Mouse (Mus musculus) gastrocnemius, adult 18-20 months (tissue): ENCODE data around the gene Iars2. TPM values are rescaled to one million over a fixed set of nuclear protein-coding genes. Genes with fewer than 3 reads are reported as not detected.

Experiments
- DNase-seq: peaks from one replicate; pipeline ENCODE4 v3.0.0; 2021; ENCODE audit warnings: low spot score
- long read RNA-seq, 2 experiments: library from polyadenylated mRNA; stranded (forward); transcript quantifications; one replicate each; pipeline ENCODE4 v2.0.0; 2021
- total RNA-seq, 2 experiments: library from RNA; stranded (reverse); gene quantifications; 2 replicates each; pipeline ENCODE4 v1.2.3; 2021

Gene Iars2
- 10 to 100 TPM; 39.4 to 41.7 TPM for total RNA-seq
- long read RNA-seq, experiment 1, full-length matches to known transcripts: 44 of 53 reads
- long read RNA-seq, experiment 1, partial matches to known transcripts: 8 of 53 reads
- long read RNA-seq, experiment 1, other reads (novel, unspliced or antisense): 1 of 53 reads
- long read RNA-seq, experiment 2, full-length matches to known transcripts: 45 of 52 reads
- long read RNA-seq, experiment 2, partial matches to known transcripts: 5 of 52 reads
- long read RNA-seq, experiment 2, other reads (novel, unspliced or antisense): 2 of 52 reads

DNA sequence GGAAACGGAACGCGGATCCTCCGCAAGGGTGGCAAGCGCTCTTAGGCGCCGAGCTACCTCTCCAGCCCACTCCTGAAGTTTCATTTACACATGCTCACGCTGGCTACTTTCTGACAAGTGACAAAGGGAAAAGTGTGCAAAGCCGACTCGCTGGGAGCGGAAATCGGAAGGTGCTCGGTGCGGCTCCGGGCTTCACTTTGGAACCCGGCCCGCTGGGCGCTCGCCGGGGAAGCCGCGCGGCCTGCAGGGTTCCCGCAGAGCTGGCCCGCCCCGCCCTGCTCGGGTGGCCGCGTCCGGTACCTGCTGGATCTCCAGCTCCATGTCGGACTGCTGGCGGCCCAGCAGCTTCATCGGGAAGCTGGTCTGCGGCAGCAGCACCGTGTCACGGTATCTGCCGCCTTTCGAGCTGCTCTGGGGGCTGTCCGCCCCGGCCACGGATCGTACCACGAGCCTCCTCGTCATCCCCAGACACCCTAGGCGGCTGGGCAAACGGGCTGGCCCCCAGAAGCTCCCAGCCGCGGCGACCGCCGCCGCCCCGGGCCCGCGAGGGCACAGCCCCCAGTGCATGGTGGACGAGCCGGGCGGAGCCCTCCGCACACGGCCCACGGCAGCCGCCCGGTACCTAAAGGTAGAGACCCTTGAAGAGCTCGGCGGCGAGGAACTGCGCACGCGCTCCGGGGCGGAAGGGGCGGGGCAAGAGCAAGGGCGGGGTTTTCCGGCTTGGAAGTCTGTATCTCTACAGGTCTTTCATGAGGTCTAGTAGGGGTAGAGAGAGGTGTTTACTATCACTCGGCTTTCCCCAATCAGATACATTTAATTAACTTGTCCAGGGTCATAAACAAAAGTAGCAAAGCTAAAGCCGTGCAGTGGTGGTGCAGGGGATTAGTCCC lies at the start of gene Iars2:
TSS of gene Iars2 (minus strand) at position 676 of the 890 bp plus-strand sequence.
- DNase-seq: peak; percentile 90

DNA sequence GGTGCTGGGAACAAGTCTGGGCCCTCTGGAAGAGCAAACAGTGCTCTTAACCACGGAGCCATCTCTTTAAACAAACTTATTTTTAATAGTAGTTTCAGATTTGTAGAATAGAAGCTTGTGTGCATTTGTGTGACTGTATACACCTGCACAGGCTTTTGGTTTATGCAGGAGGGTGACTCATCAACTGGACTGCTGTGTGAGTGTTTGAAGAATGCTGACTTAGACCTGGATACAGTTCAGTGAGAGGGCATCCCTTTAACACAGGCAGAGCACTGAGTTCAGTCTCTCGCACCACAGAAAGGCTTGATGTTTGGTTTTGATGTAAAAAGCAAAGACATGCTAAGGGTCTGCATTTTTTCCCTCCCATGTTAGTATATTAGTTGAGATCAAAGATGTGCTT lies 48.2 kb upstream of the Iars2 start:
- DNase-seq: no peak

DNA sequence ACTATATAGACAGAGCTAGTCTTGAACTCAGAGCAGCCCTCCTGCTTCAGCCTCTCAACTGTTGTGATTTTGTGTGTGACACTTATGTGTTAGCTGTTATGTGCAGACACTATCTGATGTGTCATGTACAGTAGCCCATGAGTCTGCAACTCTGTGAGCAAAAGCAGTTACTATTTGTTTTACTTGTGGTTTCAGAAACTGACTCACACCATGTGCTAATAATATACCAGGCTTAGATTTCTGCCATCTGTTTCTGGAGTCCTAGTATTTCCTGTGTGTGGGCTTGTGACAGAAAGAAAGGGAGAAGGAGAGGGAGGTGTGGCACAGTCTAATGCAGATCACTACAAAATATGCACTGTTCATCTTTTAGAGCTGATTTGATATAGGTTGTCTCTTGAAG lies 47.2 kb upstream of the Iars2 start:
- peak; percentile 24 for DNase-seq

DNA sequence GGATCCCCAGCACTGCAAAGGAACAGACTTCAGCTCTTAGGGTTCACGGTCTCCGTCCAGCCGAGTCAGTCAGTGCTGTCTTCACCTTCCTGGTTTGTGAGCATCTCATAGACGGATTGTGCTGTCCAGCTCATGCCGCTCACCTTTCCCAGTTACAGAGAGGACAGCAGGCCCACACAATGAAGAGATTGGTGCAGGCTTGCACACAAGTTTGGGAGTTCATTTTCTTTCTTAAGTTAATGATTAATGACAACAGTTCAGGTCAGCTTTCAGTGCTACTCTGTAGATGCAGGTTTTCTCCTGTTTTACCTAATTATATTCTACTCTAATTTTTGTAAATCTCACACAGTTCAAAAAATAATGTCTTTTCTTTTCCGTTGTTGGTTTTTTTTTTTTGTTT lies 40.8 kb upstream of the Iars2 start:
- no peak for DNase-seq

DNA sequence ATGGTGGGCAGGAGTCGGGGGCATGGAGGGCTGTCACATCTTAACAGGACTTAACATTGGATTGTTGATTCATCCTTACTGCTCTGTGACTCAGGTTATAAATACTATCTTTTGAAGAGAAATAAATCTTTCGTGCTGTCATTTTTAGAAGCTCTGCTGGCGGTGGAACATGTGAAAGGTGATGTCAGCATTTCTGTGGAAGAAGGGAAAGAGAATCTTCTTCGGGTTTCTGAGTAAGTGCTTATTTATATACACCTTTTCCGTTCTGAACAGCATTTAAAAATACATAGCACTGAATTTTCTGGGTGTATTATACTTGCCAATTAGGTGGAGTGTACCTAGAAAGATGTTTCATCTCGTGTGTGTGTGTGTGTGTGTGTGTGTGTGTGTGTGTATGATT lies 38.2 kb upstream of the Iars2 start:
- DNase-seq: peak; percentile 47

DNA sequence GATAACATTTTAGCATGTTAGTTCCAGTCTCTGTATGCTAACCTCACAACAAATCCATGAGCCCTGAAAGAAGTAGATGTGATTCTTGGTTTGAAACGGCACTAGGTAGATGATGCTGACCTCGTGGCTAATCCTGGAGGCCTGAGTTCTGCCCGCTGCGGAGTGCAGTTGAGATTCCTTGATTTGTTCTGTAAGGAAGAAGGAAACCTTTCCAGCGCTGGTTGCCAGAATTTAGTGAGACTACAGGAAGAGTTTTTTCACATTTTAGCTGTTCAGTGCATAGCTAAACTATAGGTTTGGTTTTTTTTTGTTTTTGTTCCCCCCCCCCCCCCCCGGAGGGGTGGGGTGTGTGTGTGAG lies 35.0 kb upstream of the Iars2 start:
- no peak for DNase-seq

DNA sequence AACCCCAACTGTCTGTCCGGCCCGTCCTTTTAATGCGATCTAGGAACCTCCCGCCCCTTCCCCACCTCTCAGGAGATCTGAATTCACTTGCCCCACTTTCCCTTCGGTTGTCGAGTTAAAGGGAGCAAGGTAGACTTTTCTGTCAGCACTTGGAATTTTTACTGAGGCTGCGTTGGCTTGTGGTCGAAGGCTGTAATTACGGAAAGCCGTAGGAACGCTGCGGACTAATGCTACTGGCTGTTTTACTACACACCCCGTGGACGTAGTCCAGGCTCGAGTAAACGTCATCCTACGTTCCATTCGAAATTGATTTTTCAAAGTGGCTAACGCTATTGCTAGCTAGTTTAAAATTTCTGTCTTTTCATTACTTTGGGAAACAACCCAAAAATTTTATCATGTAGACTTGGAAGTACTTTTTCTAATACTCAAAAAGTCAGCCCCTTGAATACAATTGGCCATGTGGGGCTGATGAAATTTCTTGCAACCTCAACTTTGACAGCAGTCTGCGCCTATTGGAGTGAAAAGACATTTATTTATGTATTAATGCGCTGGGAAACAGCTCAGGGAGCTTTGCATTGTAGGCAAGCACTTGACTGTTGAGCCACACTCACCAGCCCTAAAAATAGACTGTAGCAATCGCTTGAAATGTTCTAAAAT lies 34.5 kb upstream of the Iars2 start:
- DNase-seq: peak; percentile 56

DNA sequence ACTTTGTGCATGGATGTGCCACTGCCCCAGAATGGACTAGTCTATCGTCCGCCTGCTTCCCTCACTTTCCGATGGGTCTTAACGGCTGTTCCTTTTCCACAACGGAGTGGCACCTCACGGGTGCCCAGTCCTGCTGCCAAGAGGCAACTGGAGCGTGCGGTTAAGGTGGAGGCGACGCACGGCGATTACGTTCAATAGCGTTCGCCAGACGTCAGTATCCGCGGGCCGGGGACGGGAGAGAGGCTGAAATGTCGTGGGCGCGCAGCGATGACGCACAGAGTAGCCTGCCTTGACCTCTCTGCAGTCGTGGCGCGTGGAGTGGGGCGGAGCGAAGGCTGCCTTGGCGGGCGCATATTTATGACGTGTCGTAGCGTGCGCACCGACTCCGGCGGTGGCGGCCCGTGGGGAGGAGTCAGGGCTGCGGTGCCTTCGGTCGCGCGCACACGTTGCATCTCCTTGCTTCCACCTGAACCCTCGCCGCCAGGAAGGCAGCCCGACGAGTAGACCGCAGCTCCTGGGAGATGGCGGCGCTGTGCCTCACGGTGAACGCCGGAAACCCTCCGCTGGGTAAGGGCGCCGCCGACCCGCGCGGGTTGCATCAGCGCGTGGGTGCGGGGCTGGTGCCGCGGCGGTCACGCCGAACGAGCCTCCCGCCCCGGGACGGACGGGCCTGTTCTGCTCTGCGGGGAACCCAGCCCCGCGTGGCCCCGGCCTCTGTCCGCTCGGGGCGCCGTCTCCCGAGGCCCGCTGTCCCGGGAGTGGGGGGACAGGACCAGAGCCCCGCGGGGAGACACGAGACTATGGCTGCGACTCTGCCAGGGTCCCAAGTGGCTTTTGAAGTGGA lies 33.7 kb upstream of the Iars2 start, which contains the start of gene Eprs:
TSS of gene Eprs (plus strand) at position 368 of the 844 bp plus-strand sequence.
- DNase-seq: peak; percentile 99

DNA sequence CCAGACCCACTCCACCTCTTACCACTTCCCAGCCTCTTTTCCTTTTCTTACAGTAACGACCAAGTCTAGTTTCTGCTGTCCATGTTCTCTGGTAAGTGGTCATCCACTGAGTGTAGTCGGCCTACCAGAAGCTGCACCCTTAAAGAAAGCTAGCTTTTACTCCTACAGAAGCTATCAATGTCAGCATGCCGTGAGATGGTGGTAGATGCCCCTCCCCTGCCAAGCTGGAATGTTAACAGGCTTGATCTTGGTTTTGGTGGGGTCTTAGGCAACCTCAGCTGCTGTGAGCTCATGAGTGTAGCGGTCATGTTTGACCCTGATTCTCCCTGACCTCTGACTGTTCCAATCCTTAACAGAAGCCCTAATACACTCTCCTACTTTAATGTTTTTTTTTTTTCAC lies 29.0 kb upstream of the Iars2 start:
- DNase-seq: no peak

DNA sequence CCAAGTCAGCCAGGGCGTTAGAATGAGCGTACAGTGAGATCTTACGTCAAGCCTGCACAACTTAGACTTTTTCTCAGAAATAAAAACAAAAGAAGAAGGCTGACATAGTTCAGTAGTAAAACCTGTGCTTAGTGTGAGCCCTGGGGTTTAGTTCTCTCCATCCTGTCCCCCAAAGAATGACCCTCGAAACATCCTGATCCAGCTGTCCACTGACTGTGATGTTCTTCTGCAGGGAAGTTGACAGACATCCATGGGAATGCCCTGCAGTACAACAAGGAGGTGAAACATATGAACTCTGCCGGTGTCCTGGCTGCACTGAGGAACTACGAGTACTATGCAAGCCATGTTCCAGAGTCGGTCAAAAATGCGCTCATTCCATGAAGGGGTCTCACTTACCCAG lies 27.1 kb upstream of the Iars2 start:
- DNase-seq: no peak

DNA sequence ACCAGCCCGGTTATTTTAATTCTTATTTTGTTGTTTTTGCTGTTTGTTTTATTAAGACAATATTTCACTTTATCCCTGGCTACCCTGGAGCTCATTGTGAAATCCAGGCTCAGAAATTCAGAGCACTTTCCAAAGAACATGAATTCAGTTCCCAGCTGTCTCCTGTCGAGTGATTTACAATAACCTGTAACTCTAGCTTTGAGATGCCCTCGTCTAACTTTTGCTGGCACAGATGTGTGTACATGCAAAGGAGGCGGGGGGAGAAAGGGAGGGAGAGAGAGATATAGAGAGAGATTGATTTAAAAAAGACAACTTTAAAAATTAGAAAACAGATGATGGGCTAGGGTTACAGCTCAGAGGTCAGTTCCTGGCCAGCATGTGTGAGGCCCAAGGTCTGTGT lies 25.5 kb upstream of the Iars2 start:
- no peak for DNase-seq

DNA sequence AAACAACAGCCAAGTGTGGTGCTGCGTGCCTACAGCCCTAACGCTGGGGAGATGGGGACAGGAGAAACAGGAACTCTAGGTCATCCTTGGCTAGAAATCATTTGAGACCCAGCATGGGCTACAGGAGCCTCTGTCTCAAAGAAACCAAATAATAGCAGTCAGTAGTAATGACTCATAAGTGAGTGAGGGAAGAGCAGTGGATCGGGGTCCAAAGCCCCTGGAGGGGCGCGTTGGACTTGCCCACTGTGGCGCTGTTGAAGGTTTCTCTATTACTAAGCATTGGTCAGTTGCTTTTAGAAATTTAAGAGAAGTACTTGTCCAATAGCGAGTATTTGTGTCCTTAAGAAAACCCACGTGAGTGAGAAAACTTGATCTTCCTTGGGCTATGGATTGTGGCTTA lies 24.2 kb upstream of the Iars2 start:
- DNase-seq: no peak

DNA sequence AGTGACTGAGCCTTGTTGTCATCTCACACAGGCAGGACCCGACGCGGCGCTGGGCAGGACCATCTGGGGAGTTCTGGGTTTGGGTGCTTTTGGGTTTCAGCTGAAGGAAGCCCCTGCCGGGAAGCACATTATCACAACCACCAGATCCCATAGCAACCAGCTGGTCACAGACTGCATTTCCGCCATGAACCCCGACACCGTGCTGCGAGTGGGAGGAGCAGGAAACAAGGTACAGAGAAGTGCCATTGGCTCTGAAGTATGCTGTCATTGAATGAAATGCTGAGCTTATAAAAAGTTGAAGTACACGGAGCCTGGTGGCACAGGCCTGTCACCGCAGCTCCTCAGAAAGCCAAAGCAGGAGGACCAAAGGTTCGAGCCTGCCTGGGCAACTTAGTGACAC lies 23.0 kb upstream of the Iars2 start:
- DNase-seq: no peak

DNA sequence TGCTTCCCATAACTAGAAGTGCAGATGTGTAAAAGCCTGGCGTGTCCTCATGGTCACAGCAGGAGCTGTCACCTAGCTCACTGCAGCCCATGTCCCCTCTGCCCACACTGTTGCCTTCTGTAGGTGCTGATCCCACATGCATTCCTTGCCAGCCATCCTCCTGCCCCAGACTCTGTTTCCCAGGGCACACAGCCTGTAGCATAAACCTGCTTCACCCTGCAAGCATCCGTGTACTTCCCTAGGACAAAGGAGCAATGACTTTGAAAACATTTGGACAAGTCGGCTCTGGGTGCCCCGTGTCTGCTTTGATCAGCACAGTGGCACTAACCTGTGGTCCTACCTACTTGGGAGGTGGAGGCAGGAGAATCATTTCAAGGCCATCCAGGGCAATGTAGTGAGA lies 21.4 kb upstream of the Iars2 start:
- DNase-seq: no peak

DNA sequence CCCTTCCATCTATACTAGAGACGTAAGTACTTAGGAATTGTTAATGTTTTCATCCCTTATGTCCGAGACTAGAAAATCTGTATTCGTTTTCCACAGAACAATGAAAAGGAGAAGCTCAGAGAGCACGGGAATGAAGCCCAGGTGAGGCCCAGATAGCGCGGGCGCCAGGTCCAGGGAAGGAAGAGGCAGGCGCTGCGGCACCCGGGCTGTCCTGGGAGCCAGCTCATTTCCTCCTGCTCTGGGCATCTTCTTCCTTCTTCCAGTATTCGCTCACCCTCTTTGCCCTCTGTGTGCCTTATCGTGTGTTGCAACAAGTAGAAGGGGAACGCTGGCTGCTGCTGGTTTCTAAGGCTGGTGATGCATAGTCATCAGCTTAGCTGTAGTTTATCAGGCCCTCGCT lies 20.5 kb upstream of the Iars2 start:
- no peak for DNase-seq

DNA sequence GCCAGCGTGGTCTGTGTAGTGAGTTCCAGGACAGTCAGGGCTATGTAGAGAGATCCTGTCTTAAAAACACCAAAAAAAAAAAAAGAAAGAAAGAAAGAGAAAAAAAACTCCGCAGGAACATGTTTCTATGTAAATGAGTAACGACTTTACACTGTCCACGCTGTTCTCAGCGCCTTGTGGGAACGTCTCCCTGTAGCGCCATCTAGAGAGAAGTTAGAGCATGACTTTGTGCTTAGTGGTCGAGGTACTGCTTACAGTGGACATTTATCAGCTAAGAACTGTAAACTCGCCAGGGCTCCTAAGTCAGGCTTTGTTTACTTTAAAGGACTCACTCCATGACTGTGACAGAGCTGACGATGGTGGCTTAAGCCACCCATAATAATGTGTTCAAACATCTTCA lies 17.0 kb upstream of the Iars2 start:
- peak; percentile 16 for DNase-seq

DNA sequence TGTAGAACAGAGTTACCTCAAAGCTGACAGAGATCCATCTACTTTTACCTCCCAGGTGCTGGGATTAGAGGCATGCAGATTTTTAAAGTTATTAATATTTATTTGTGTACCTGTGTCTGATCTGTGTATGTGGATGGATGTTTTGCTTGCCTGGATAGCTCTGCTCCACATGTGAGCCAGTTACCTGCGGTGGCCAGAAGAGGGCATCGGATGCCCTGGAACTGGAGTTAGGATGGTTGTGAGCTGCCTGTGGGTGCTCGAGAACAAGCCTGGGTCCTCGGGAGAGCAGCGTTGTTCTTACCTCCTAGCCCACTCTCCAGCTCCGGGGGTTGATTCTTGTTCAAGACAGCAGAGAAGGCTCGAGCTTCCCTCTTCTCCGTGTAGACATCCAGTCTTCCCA lies 14.2 kb upstream of the Iars2 start:
- DNase-seq: no peak

DNA sequence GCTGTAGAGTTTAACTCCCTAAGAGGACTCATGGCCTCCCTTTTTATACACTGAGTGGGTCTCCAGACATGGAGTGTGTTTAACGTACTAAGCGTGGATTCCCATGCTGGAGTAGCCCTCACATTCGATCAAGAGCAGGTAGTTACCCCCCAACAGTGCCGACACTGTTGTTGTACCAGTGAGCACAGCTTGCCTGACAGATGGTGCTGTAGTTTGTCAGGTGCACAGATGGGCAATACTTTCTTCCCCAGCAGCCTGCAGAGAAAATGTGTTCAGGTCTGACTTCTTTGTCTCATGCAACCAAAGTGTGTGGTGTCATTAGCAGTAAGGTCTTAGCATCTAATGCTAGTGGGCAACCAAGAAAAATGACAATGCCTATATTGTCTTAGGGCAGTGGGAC lies 13.2 kb upstream of the Iars2 start:
- DNase-seq: no peak

DNA sequence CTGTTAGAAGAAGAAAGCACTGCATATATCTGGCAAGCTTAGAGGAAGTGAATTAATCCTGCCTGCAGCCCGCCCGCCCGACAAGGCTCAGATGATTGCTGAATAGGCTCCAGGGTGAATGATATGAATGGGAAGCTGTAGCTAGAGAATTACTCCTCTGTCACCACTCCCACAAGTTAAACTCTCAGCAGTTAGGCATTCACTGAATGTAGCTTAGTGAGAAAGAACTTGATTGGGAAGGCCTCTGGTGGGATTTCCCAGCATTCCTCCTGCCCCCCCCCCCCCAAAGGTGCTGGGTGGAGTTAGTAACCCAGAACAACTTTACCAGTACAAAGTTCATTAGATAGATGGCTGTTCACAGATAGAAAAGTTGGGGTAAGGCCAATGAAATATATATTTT lies 7.3 kb upstream of the Iars2 start:
- DNase-seq: no peak

DNA sequence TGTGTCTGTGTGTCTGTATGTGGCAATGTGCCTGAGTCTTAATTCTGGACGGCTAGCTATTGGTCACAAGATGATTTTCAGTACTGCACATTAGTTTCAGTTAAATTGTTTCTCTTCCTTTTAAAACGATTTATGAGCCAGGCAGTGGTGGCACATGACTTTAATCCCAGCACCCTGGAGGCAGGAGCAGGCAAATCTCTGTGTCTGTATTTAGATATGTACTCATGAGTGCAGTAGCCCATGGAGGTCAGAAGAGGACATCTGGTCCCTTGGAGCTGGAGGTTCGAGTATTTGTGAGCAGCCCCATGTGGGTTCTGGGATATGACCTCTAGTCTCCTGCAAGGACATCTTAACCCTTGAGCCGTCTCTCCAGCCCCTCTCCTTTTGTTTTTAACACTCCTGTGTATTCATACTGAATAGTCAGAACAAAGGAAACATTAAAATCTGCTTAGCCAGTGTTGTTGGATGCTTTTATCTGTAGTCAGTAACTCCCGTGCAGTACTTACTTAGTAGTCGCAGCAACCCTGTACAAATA lies 6.1 kb upstream of the Iars2 start:
- DNase-seq: no peak

DNA sequence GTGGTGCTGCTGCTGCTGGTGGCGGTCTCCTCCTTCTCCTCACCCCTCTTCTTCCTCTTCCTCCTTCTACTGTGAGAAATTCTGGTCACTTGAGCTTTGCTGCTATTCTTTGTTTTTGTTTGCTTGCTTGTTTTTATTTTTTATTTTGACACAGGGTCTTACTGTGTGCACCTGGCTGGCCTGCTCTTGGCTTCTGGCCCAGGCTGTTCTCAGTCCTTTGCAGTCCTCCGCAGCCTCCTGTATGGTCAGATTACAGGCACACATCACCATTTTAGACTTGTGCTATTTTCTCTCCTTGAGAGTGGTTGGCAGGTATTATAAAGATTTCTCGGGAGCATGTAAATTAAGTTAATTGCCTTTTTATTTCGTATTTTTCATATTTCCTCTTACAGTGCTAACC lies 4.9 kb upstream of the Iars2 start:
- peak; percentile 30 for DNase-seq
